Mouse (Mus musculus): ENCODE measurements around the gene Acsbg1. TPM values are rescaled to one million over a fixed set of nuclear protein-coding genes. Genes with fewer than 3 reads are reported as not detected.
"Not testable (repeated sequence)": the region's sequence is repeated elsewhere in the genome, so short reads cannot be mapped to it uniquely, and the experiment has no call there.

The Acsbg1 gene
- polyA plus RNA-seq, 1 experiment: 114 TPM

GRCm38 (mm10) chr9:54614182-54614850, 47.4 kb downstream of the Acsbg1 start:
- Histone ChIP-seq H3K36me3 (ENCODE audit: control insufficient read depth, insufficient read depth, low read length) (no peaks in the 10 kb centered on the region), H3K4me3 (ENCODE audit: control insufficient read depth, low read depth, low read length) (no peak overlapping the region), H3K27ac (ENCODE audit: control insufficient read depth, insufficient read depth, low read depth, low read length) (no peak overlapping the region; the same call in 1 of the 2 replicates), H3K4me1 (ENCODE audit: control insufficient read depth, insufficient read depth, low read length) (peaks cover 4% of the 10 kb centered on the region), H3K27me3 (ENCODE audit: control insufficient read depth, insufficient read depth, low read length) (no peaks in the 10 kb centered on the region)
- TF ChIP-seq CTCF (IDR thresholded peaks at IDR 0.05; ENCODE audit: control insufficient read depth, insufficient read depth, insufficient replicate concordance, low read depth, low read length): peak; percentile 40; the same call in 1 of the 2 replicates
- no peak for TF ChIP-seq POLR2A (IDR thresholded peaks at IDR 0.05; ENCODE audit: control insufficient read depth, low read depth, low read length)

DNA sequence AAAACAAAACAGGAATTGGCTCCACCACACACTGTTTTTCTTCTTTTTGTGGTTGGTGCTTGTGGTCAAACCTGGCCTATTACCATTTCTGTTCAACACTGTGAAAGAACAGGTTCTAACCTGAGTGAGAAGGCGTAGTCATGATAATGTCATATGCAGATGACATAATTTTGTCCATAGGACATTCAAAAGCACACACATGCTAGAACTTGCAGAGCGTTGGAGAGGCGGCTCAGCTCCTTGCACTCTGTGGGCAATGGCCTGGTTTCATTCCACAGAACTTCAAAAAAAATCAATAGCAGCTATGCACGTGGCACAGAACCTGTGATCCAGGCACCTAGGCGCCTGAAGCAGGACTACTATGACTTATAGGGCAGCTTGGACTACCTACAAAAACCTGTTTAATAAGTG, 48.9 kb downstream of the Acsbg1 start:
- Histone ChIP-seq H3K36me3 (ENCODE audit: control insufficient read depth, insufficient read depth, low read length) (no peaks in the 10 kb centered on the region), H3K27me3 (ENCODE audit: control insufficient read depth, insufficient read depth, low read length) (no peaks in the 10 kb centered on the region), H3K4me1 (ENCODE audit: control insufficient read depth, insufficient read depth, low read length) (peaks cover 9% of the 10 kb centered on the region), H3K27ac (ENCODE audit: control insufficient read depth, insufficient read depth, low read depth, low read length) (no peak overlapping the region), H3K4me3 (ENCODE audit: control insufficient read depth, low read depth, low read length) (no peak overlapping the region)
- TF ChIP-seq CTCF (IDR thresholded peaks at IDR 0.05; ENCODE audit: control insufficient read depth, insufficient read depth, insufficient replicate concordance, low read depth, low read length): no peak
- no peak for TF ChIP-seq POLR2A (IDR thresholded peaks at IDR 0.05; ENCODE audit: control insufficient read depth, low read depth, low read length)

GRCm38 (mm10) chr9:54604886-54605285, 56.8 kb downstream of the Acsbg1 start:
- Histone ChIP-seq H3K36me3 (ENCODE audit: control insufficient read depth, insufficient read depth, low read length) (peaks cover 4% of the 10 kb centered on the region), H3K27ac (ENCODE audit: control insufficient read depth, insufficient read depth, low read depth, low read length) (no peak overlapping the region), H3K4me1 (ENCODE audit: control insufficient read depth, insufficient read depth, low read length) (peaks cover 9% of the 10 kb centered on the region), H3K27me3 (ENCODE audit: control insufficient read depth, insufficient read depth, low read length) (no peaks in the 10 kb centered on the region), H3K4me3 (ENCODE audit: control insufficient read depth, low read depth, low read length) (no peak overlapping the region)
- TF ChIP-seq CTCF (IDR thresholded peaks at IDR 0.05; ENCODE audit: control insufficient read depth, insufficient read depth, insufficient replicate concordance, low read depth, low read length) (peak; percentile 5; the same call in 1 of the 2 replicates), POLR2A (IDR thresholded peaks at IDR 0.05; ENCODE audit: control insufficient read depth, low read depth, low read length) (no peak)

- TF ChIP-seq CTCF (IDR thresholded peaks at IDR 0.05; ENCODE audit: control insufficient read depth, insufficient read depth, insufficient replicate concordance, low read depth, low read length) (no peak), POLR2A (IDR thresholded peaks at IDR 0.05; ENCODE audit: control insufficient read depth, low read depth, low read length) (no peak)
- Histone ChIP-seq H3K27ac (ENCODE audit: control insufficient read depth, insufficient read depth, low read depth, low read length) (no peak overlapping the region), H3K4me3 (ENCODE audit: control insufficient read depth, low read depth, low read length) (no peak overlapping the region), H3K27me3 (ENCODE audit: control insufficient read depth, insufficient read depth, low read length) (no peaks in the 10 kb centered on the region), H3K4me1 (ENCODE audit: control insufficient read depth, insufficient read depth, low read length) (peaks cover 5% of the 10 kb centered on the region; the same call in 1 of the 2 replicates), H3K36me3 (ENCODE audit: control insufficient read depth, insufficient read depth, low read length) (peaks cover 6% of the 10 kb centered on the region)
These were observed 57.5 kb downstream of the Acsbg1 start for GRCm38 (mm10) chr9:54604131-54604654.

DNA sequence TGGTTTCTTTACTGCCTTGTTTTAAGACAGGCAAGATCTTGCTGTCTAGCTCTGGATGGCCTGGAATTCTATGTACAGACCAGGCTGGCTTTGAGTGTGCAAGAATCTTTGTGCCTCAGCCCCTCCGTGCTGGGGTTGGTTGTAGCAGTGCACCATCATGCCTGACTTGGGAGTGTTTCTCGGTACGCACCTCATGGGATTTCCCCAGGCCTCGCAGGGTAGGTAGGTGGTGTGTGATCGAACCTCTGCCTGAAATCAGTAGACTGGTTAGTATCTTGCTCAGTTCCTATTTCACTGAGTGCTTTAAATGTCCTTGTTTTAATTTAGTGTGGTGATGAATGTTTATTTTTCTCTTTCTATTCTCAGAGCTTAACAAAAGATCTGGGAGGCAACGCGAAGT, 58.8 kb downstream of the Acsbg1 start:
- Histone ChIP-seq H3K27ac (ENCODE audit: control insufficient read depth, insufficient read depth, low read depth, low read length) (no peak overlapping the region), H3K27me3 (ENCODE audit: control insufficient read depth, insufficient read depth, low read length) (no peaks in the 10 kb centered on the region), H3K36me3 (ENCODE audit: control insufficient read depth, insufficient read depth, low read length) (peaks cover 6% of the 10 kb centered on the region), H3K4me3 (ENCODE audit: control insufficient read depth, low read depth, low read length) (no peak overlapping the region), H3K4me1 (ENCODE audit: control insufficient read depth, insufficient read depth, low read length) (no peaks in the 10 kb centered on the region)
- no peak for TF ChIP-seq POLR2A (IDR thresholded peaks at IDR 0.05; ENCODE audit: control insufficient read depth, low read depth, low read length)
- TF ChIP-seq CTCF (IDR thresholded peaks at IDR 0.05; ENCODE audit: control insufficient read depth, insufficient read depth, insufficient replicate concordance, low read depth, low read length): no peak

DNA sequence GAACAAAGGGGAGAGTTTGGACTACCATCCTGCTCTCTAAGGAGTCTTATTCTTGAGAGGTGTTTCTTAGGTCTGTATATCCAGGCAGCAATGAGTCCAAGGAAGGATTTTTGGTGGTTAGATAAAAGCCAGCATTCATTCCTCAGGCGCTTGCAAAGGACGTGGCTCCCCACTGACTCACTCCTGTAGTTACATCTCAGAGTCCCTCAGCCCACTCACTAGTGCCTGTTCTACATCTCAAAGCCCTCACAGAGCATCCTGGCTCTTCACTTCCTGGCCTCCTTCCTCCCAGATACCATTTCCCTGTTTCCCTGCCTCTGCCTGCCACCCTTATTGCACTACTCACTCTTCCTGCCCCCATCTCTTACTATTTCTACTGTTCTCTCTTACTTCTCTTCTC, 59.3 kb downstream of the Acsbg1 start:
- TF ChIP-seq POLR2A (IDR thresholded peaks at IDR 0.05; ENCODE audit: control insufficient read depth, low read depth, low read length) (no peak), CTCF (IDR thresholded peaks at IDR 0.05; ENCODE audit: control insufficient read depth, insufficient read depth, insufficient replicate concordance, low read depth, low read length) (no peak)
- Histone ChIP-seq H3K27me3 (ENCODE audit: control insufficient read depth, insufficient read depth, low read length) (no peaks in the 10 kb centered on the region), H3K27ac (ENCODE audit: control insufficient read depth, insufficient read depth, low read depth, low read length) (no peak overlapping the region), H3K4me3 (ENCODE audit: control insufficient read depth, low read depth, low read length) (no peak overlapping the region), H3K4me1 (ENCODE audit: control insufficient read depth, insufficient read depth, low read length) (no peaks in the 10 kb centered on the region), H3K36me3 (ENCODE audit: control insufficient read depth, insufficient read depth, low read length) (peaks cover 6% of the 10 kb centered on the region)

DNA sequence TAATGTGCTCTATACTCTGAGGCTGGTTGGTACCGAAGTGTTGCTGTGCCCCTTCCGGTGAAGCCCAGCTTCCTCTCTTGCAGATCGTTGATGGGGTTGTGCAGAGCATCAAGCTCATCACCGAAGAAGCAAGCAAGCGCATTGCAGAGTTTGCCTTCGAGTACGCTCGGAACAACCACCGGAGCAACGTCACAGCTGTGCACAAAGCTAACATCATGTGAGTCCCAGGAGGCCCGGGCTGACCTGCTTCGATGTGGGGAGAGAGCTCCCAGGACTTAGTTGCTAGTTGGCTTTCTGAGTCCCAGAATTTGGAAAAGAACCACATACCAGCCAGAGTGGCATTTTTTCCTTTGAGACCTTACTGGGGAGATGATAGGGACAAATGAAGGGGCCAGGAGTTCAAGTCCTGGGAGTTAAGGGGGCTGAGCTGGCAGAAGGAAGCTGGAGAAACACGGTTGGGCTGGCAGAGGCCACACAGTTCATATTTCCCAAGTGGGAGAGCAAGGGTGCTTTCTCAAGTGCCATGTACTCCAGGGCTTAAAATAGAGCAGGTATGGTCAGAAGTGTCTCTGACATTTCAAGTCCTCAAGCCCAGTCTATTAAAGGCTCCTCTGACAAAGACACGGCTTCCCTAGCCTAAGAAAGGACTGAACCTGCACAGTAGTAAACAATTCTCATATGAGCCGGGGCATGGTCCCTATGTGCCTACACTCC, 64.8 kb downstream of the Acsbg1 start:
- H3K4me1 ChIP-seq (ENCODE audit: control insufficient read depth, insufficient read depth, low read length): no peaks in the 10 kb centered on the region
- no peak overlapping the region for H3K27ac ChIP-seq (ENCODE audit: control insufficient read depth, insufficient read depth, low read depth, low read length)
- no peak overlapping the region for H3K4me3 ChIP-seq (ENCODE audit: control insufficient read depth, low read depth, low read length)
- no peaks in the 10 kb centered on the region for H3K27me3 ChIP-seq (ENCODE audit: control insufficient read depth, insufficient read depth, low read length)
- H3K36me3 ChIP-seq (ENCODE audit: control insufficient read depth, insufficient read depth, low read length): peaks cover 6% of the 10 kb centered on the region
- TF ChIP-seq CTCF (IDR thresholded peaks at IDR 0.05; ENCODE audit: control insufficient read depth, insufficient read depth, insufficient replicate concordance, low read depth, low read length) (no peak), POLR2A (IDR thresholded peaks at IDR 0.05; ENCODE audit: control insufficient read depth, low read depth, low read length) (no peak)

DNA sequence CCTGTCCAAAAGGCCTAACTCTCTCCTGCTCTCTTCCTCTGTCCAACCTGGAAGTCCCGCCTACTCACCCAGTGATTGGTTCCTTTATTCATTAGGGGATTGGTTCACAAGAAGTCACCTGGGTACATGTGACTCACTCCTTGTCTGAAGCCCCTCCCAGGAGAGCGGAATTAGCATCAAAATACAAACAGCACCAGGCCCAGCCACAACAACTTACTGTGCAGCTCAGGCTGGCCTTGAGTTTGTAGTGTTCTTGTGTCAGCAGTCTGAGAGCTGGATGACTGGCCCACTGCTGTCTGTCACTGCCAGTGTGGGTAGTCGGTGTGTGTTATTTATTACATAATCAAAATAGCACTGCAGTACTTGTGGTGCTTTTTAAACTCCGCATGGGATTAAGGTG, 68.0 kb downstream of the Acsbg1 start:
- H3K27ac ChIP-seq (ENCODE audit: control insufficient read depth, insufficient read depth, low read depth, low read length); H3K27me3 ChIP-seq (ENCODE audit: control insufficient read depth, insufficient read depth, low read length); H3K4me1 ChIP-seq (ENCODE audit: control insufficient read depth, insufficient read depth, low read length); H3K4me3 ChIP-seq (ENCODE audit: control insufficient read depth, low read depth, low read length); H3K36me3 ChIP-seq (ENCODE audit: control insufficient read depth, insufficient read depth, low read length): not testable (repeated sequence)
